Mouse (Mus musculus) CH12.LX (cell line): ENCODE measurements around the gene Nthl1. TPM values are rescaled to one million over a fixed set of nuclear protein-coding genes. Genes with fewer than 3 reads are reported as not detected.

ENCODE experiments used
- DNase-seq: peaks from one replicate; pipeline ENCODE4 v3.0.0-alpha.2; 2013; ENCODE audit errors: extremely low read depth
- H3K27ac ChIP-seq: 2 replicates; pipeline ENCODE4 v1.5.1; 2012; ENCODE audit warnings: low read depth, mild to moderate bottlenecking, control low read depth, moderate library complexity; ENCODE audit not compliant: insufficient read depth
- H3K27me3 ChIP-seq: replicated peaks from 2 replicates; pipeline ENCODE3; 2012; ENCODE audit warnings: inconsistent platforms
- H3K36me3 ChIP-seq, 2 experiments: replicated peaks in 1 of 2; 2 replicates each; pipeline versions ENCODE3 to v1.6.1; 2012; ENCODE audit warnings: inconsistent platforms in 1 of 2, low read length in 1 of 2, mild to moderate bottlenecking in 1 of 2, mixed read lengths in 1 of 2, moderate library complexity in 1 of 2; ENCODE audit not compliant: control insufficient read depth in 1 of 2, insufficient read depth in 1 of 2
- H3K4me1 ChIP-seq, 2 experiments: 2 replicates each; pipeline ENCODE4 v1.6.1; 2012; ENCODE audit warnings: inconsistent platforms in 1 of 2, moderate library complexity in 1 of 2; ENCODE audit not compliant: insufficient read depth in 2 of 2, control insufficient read depth in 1 of 2
- H3K4me2 ChIP-seq: 2 replicates; pipeline ENCODE4 v1.6.1; 2012; ENCODE audit warnings: low read depth, mild to moderate bottlenecking, control low read depth; ENCODE audit not compliant: poor library complexity, insufficient read depth, severe bottlenecking
- H3K4me3 ChIP-seq, 3 experiments: fragments of 150-350 bp in 1 of 3; sonication (generic) in 1 of 3; replicated peaks in 1 of 3; 2 replicates each; pipeline versions ENCODE3 to v1.5.1; 2011 to 2012; ENCODE audit warnings: low read depth in 2 of 3, low read length in 2 of 3, mild to moderate bottlenecking in 2 of 3, moderate library complexity in 2 of 3, control low read depth in 1 of 3, improper control_type of control experiment in 1 of 3, inconsistent platforms in 1 of 3, mixed read lengths in 1 of 3; ENCODE audit not compliant: poor library complexity in 1 of 3
- H3K79me2 ChIP-seq: replicated peaks from 2 replicates; pipeline ENCODE4 v1.6.1; 2012; ENCODE audit warnings: mild to moderate bottlenecking, moderate library complexity; ENCODE audit not compliant: control insufficient read depth, poor library complexity, insufficient read depth, severe bottlenecking; ENCODE audit errors: extremely low read depth
- H3K9ac ChIP-seq: 2 replicates; pipeline ENCODE4 v1.6.1; 2012; ENCODE audit warnings: low read depth, mild to moderate bottlenecking, control low read depth, moderate library complexity; ENCODE audit not compliant: insufficient read depth
- H3K9me3 ChIP-seq: replicated peaks from 2 replicates; pipeline ENCODE3; 2012; ENCODE audit warnings: low read length, inconsistent platforms, mixed read lengths
- BHLHE40 ChIP-seq: IDR thresholded peaks from 2 replicates; pipeline ENCODE4 v1.6.1; 2011; ENCODE audit warnings: mild to moderate bottlenecking, low read depth, low read length, improper control_type of control experiment
- CHD2 ChIP-seq: IDR thresholded peaks from 2 replicates; pipeline ENCODE4 v1.6.1; 2011; ENCODE audit warnings: low read length, improper control_type of control experiment
- CTCF ChIP-seq, 2 experiments: IDR thresholded peaks in 1 of 2; conservative IDR thresholded peaks in 1 of 2; 2 replicates each; pipeline ENCODE4 v1.5.1; 2011 to 2012; ENCODE audit warnings: low read depth in 2 of 2, low read length in 2 of 2, improper control_type of control experiment in 1 of 2, inconsistent platforms in 1 of 2, mild to moderate bottlenecking in 1 of 2, moderate library complexity in 1 of 2
- E2F4 ChIP-seq: IDR thresholded peaks from 2 replicates; pipeline ENCODE4 v1.6.1; 2011; ENCODE audit warnings: low read depth, low read length, improper control_type of control experiment; ENCODE audit not compliant: insufficient replicate concordance
- ELF1 ChIP-seq: IDR thresholded peaks from 2 replicates; pipeline ENCODE4 v1.6.1; 2014; ENCODE audit warnings: low read depth, mild to moderate bottlenecking, inconsistent platforms, low read length, improper control_type of control experiment
- EP300 ChIP-seq: IDR thresholded peaks from 2 replicates; pipeline ENCODE4 v1.6.1; 2011; ENCODE audit warnings: low read length, improper control_type of control experiment
- ETS1 ChIP-seq: conservative IDR thresholded peaks from 2 replicates; pipeline ENCODE4 v1.6.1; 2012; ENCODE audit warnings: low read depth, mild to moderate bottlenecking, inconsistent platforms, low read length, improper control_type of control experiment, moderate library complexity
- GABPA ChIP-seq: IDR thresholded peaks from 2 replicates; pipeline ENCODE4 v1.6.1; 2012; ENCODE audit warnings: low read depth, low read length, improper control_type of control experiment, inconsistent platforms; ENCODE audit not compliant: insufficient replicate concordance
- HCFC1 ChIP-seq: IDR thresholded peaks from 2 replicates; pipeline ENCODE4 v1.6.1; 2012; ENCODE audit warnings: low read depth, mild to moderate bottlenecking, inconsistent platforms, low read length, improper control_type of control experiment
- IRF4 ChIP-seq: IDR thresholded peaks from 2 replicates; pipeline ENCODE4 v1.6.1; 2014; ENCODE audit warnings: low read depth, mild to moderate bottlenecking, inconsistent platforms, low read length, improper control_type of control experiment
- JUN ChIP-seq: IDR thresholded peaks from 2 replicates; pipeline ENCODE4 v1.6.1; 2011; ENCODE audit warnings: low read depth, mild to moderate bottlenecking, low read length, improper control_type of control experiment, moderate library complexity; ENCODE audit not compliant: insufficient read depth
- JUND ChIP-seq: conservative IDR thresholded peaks from 2 replicates; pipeline ENCODE4 v1.6.1; 2011; ENCODE audit warnings: low read depth, low read length, improper control_type of control experiment
- KAT2A ChIP-seq: IDR thresholded peaks from 2 replicates; pipeline ENCODE4 v1.6.1; 2012; ENCODE audit warnings: low read length, improper control_type of control experiment, inconsistent platforms; ENCODE audit not compliant: insufficient replicate concordance
- MAFK ChIP-seq: IDR thresholded peaks from 2 replicates; pipeline ENCODE4 v1.6.1; 2011; ENCODE audit warnings: low read length, improper control_type of control experiment; ENCODE audit not compliant: insufficient replicate concordance
- MAX ChIP-seq: IDR thresholded peaks from 2 replicates; pipeline ENCODE4 v1.6.1; 2011; ENCODE audit warnings: low read length, improper control_type of control experiment
- MAZ ChIP-seq: IDR thresholded peaks from 2 replicates; pipeline ENCODE4 v1.6.1; 2012; ENCODE audit warnings: low read depth, mild to moderate bottlenecking, inconsistent platforms, low read length, improper control_type of control experiment, moderate library complexity
- MEF2A ChIP-seq: IDR thresholded peaks from 2 replicates; pipeline ENCODE4 v1.6.1; 2014; ENCODE audit warnings: low read depth, mild to moderate bottlenecking, inconsistent platforms, low read length, improper control_type of control experiment, borderline replicate concordance
- MXI1 ChIP-seq: IDR thresholded peaks from 2 replicates; pipeline ENCODE4 v1.6.1; 2011; ENCODE audit warnings: mild to moderate bottlenecking, low read depth, low read length, improper control_type of control experiment
- MYC ChIP-seq: IDR thresholded peaks from 2 replicates; pipeline ENCODE4 v1.6.1; 2011; ENCODE audit warnings: low read depth, mild to moderate bottlenecking, improper control_type of control experiment, low read length
- NELFE ChIP-seq: IDR thresholded peaks from 2 replicates; pipeline ENCODE4 v1.6.1; 2011; ENCODE audit warnings: low read depth, low read length, improper control_type of control experiment
- NRF1 ChIP-seq: IDR thresholded peaks from 2 replicates; pipeline ENCODE4 v1.6.1; 2014; ENCODE audit warnings: low read depth, mild to moderate bottlenecking, inconsistent platforms, low read length, improper control_type of control experiment, moderate library complexity
- PAX5 ChIP-seq: IDR thresholded peaks from 2 replicates; pipeline ENCODE4 v1.6.1; 2012; ENCODE audit warnings: low read length, inconsistent platforms, mixed read lengths
- POLR2A ChIP-seq: IDR thresholded peaks from 2 replicates; pipeline ENCODE4 v1.6.1; 2011; ENCODE audit warnings: low read depth, mild to moderate bottlenecking, improper control_type of control experiment, low read length
- POLR2AphosphoS2 ChIP-seq: IDR thresholded peaks from 2 replicates; pipeline ENCODE4 v1.6.1; 2011; ENCODE audit warnings: low read depth, low read length, improper control_type of control experiment
- RCOR1 ChIP-seq: conservative IDR thresholded peaks from 2 replicates; pipeline ENCODE4 v1.6.1; 2012; ENCODE audit warnings: low read depth, mild to moderate bottlenecking, inconsistent platforms, low read length, improper control_type of control experiment
- SIN3A ChIP-seq: IDR thresholded peaks from 2 replicates; pipeline ENCODE4 v1.6.1; 2012; ENCODE audit warnings: low read length, improper control_type of control experiment, inconsistent platforms
- TBP ChIP-seq: conservative IDR thresholded peaks from 2 replicates; pipeline ENCODE4 v1.6.1; 2011; ENCODE audit warnings: low read depth, low read length, improper control_type of control experiment
- TCF12 ChIP-seq: IDR thresholded peaks from 2 replicates; pipeline ENCODE4 v1.6.1; 2014; ENCODE audit warnings: low read depth, mild to moderate bottlenecking, inconsistent platforms, low read length, improper control_type of control experiment
- USF1 ChIP-seq: IDR thresholded peaks from 2 replicates; pipeline ENCODE4 v1.6.1; 2014; ENCODE audit warnings: low read depth, mild to moderate bottlenecking, inconsistent platforms, low read length, improper control_type of control experiment
- USF2 ChIP-seq: conservative IDR thresholded peaks from 2 replicates; pipeline ENCODE4 v1.6.1; 2011; ENCODE audit warnings: low read depth, low read length, improper control_type of control experiment
- ZKSCAN1 ChIP-seq: IDR thresholded peaks from 2 replicates; pipeline ENCODE4 v1.6.1; 2012; ENCODE audit warnings: low read depth, inconsistent platforms, low read length, improper control_type of control experiment, borderline replicate concordance
- ZNF384 ChIP-seq: IDR thresholded peaks from 2 replicates; pipeline ENCODE4 v1.6.1; 2012; ENCODE audit warnings: low read depth, low read length, improper control_type of control experiment, inconsistent platforms
- dilution Hi-C: fragments of 300-500 bp; cut with MboI; formaldehyde crosslinking; loops from 2 replicates; pipeline ENCODE4 v1.14.3; 2020; ENCODE audit warnings: low sequenced_read_pairs; ENCODE audit not compliant: extremely low pct_unique_long_range_greater_than_20kb, extremely low pct_ligation_motif_present
- in situ Hi-C: fragments of 300-500 bp; cut with MboI; formaldehyde crosslinking; loops from 3 replicates; pipeline ENCODE4 v1.14.3; 2019; ENCODE audit warnings: low sequenced_read_pairs, low pct_ligation_motif_present, low pct_unique_long_range_greater_than_20kb, mixed read lengths
- polyA plus RNA-seq: library from polyadenylated mRNA; unstranded; fragments of >175 nt; gene quantifications from 2 replicates; pipeline ENCODE4 v1.2.1, GENCODE M21; 2012; ENCODE audit warnings: low read depth; ENCODE audit not compliant: insufficient read length
- total RNA-seq, 2 experiments: library from RNA; depleted of rRNA; stranded (reverse); fragments of 300-350 nt in 1 of 2; fragments of >200 nt in 1 of 2; gene quantifications; 2 replicates each; pipeline ENCODE4 v1.2.3; 2012 to 2014

The Nthl1 gene
- 21.9 and 24.0 TPM in 2 replicates for total RNA-seq (2012; rRNA removed)
- 20.1 TPM in 2 replicates for total RNA-seq (2014; rRNA removed)
- 20.4 and 25.7 TPM in 2 replicates for polyA plus RNA-seq

- TF ChIP-seq HCFC1 = peak; percentile 98
- TF ChIP-seq NELFE = peak; percentile 85
- peak; percentile 30; the same call in 1 of the 2 replicates for TF ChIP-seq POLR2AphosphoS2
- TF ChIP-seq RCOR1 = no peak
- no peak for TF ChIP-seq ZNF384
- no peak for TF ChIP-seq TBP
- no peak for TF ChIP-seq EP300
- 0 out of 2 replicates have a peak, but pooled peaks have one; percentile 32 for TF ChIP-seq MYC
- TF ChIP-seq USF2 = no peak
- TF ChIP-seq KAT2A = peak; percentile 90; the same call in 1 of the 2 replicates
- TF ChIP-seq MAX = no peak
- peak; percentile 85 for TF ChIP-seq ELF1
- TF ChIP-seq JUN = no peak
- TF ChIP-seq ZKSCAN1 = no peak
- TF ChIP-seq NRF1 = peak; percentile 73
- no peak for TF ChIP-seq CTCF (conservative IDR thresholded peaks at IDR 0.05 in 1 of 2, IDR thresholded peaks at IDR 0.05 in 1 of 2; ENCODE audit: low read depth in 2 of 2, low read length in 2 of 2)
- no peak for TF ChIP-seq MEF2A
- no peak for TF ChIP-seq BHLHE40
- peak; percentile 88 for TF ChIP-seq POLR2A
- peak; percentile 99 for TF ChIP-seq SIN3A
- no peak for TF ChIP-seq ETS1
- 0 out of 2 replicates have a peak, but pooled peaks have one; percentile 11 for TF ChIP-seq MAFK
- peak; percentile 87 for TF ChIP-seq MXI1
- 0 out of 2 replicates have a peak, but pooled peaks have one; percentile 33 for TF ChIP-seq IRF4
- no peak for TF ChIP-seq E2F4
- TF ChIP-seq CHD2 = peak; percentile 8; the same call in 1 of the 2 replicates
- no peak for TF ChIP-seq PAX5
- TF ChIP-seq TCF12 = peak; percentile 75
- TF ChIP-seq MAZ = peak; percentile 95
- peak; percentile 48; the same call in 1 of the 2 replicates for TF ChIP-seq GABPA
- TF ChIP-seq JUND = no peak
- TF ChIP-seq USF1 = no peak
- in situ Hi-C loops (no loop called here), dilution Hi-C loops (no loop called here)
- no peaks in the 10 kb centered on the region for H3K9me3 ChIP-seq
- H3K36me3 ChIP-seq = peaks cover 20 to 66% of the 10 kb centered on the region in 2 experiments
- no peaks in the 10 kb centered on the region for H3K27me3 ChIP-seq
- peak within 1 kb of the TSS; percentile 79 for H3K9ac ChIP-seq
- H3K4me1 ChIP-seq = peaks cover 6 to 53% of the 10 kb centered on the region in 2 experiments; a peak in 3 of 4 replicates
- peak within 1 kb of the TSS; percentile 83 for H3K4me2 ChIP-seq
- no peak within 1 kb of the TSS for H3K27ac ChIP-seq
- peak within 1 kb of the TSS; percentile 61 to 83 (median 80) for H3K4me3 ChIP-seq
- H3K79me2 ChIP-seq = no peaks in the 10 kb centered on the region
- DNase-seq = peak; percentile 81
These were observed at the start of gene Nthl1, which contains the start of gene Tsc2 for GRCm38 (mm10) chr17:24632167-24632812. Nthl1 (plus strand) TSS chr17:24632680. Tsc2 (minus strand) TSS chr17:24632630.
